Mouse (Mus musculus) C2C12 (cell line): Measurements from ENCODE around the gene Defa36. TPM values are rescaled to one million over a fixed set of nuclear protein-coding genes. Genes with fewer than 3 reads are reported as not detected.
"Not testable (repeated sequence)": the region's sequence is repeated elsewhere in the genome, so short reads cannot be mapped to it uniquely, and the experiment has no call there.

ENCODE experiments used
- H3K27me3 ChIP-seq: one replicate; pipeline ENCODE4 v1.6.1; 2011; ENCODE audit not compliant: control insufficient read depth, insufficient read depth, insufficient read length
- H3K36me3 ChIP-seq: one replicate; pipeline ENCODE4 v1.6.1; 2011; ENCODE audit not compliant: control insufficient read depth, insufficient read depth
- H3K4me3 ChIP-seq: one replicate; pipeline ENCODE4 v1.5.1; 2011; ENCODE audit warnings: mild to moderate bottlenecking, control low read depth; ENCODE audit not compliant: poor library complexity, insufficient read depth, severe bottlenecking
- H3K79me2 ChIP-seq: one replicate; pipeline ENCODE4 v1.6.1; 2011; ENCODE audit not compliant: control insufficient read depth, insufficient read depth
- H3K79me3 ChIP-seq: one replicate; pipeline ENCODE4 v1.6.1; 2011; ENCODE audit warnings: low read depth, control low read depth
- H3ac ChIP-seq: one replicate; pipeline ENCODE3; 2011; ENCODE audit warnings: low read depth; ENCODE audit not compliant: control insufficient read depth, insufficient read length
- long read RNA-seq, 2 experiments: library from polyadenylated mRNA; unstranded; transcript quantifications; one replicate each; pipeline ENCODE4 v2.0.0; 2019 to 2020
- polyA plus RNA-seq: library from polyadenylated mRNA; unstranded; fragments of >200 nt; fragmentation: generic; extraction: Trizol; gene quantifications from one replicate; pipeline ENCODE4 v1.2.1, GENCODE M21; 2012; ENCODE audit warnings: missing spikeins

The Defa36 gene
- not detected for polyA plus RNA-seq
- long read RNA-seq, experiment 1: 0 reads
- long read RNA-seq, experiment 2: 0 reads

DNA sequence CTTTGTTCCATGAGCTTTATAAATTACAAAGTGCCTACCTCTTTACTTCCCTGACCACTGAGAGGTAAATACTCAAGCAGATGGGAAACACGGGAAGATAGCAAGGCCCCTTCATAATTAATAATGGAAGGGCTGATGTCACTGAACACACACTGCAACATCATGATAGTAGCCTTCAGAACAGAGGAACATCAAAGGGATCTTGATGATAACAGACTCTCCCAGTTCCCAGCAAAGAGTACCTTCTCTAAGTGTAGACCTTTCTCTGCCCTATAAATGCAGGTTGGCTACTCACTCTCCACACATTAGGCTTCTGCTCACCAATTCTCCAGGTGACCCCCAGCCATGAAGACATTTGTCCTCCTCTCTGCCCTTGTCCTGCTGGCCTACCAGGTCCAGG is at the start of gene Defa36:
Defa36 (plus strand) TSS at position 301 of the 400 bp plus-strand sequence.
- not testable (repeated sequence) for H3K79me2 ChIP-seq, H3K27me3 ChIP-seq, H3K4me3 ChIP-seq, H3ac ChIP-seq, H3K36me3 ChIP-seq, H3K79me3 ChIP-seq

DNA sequence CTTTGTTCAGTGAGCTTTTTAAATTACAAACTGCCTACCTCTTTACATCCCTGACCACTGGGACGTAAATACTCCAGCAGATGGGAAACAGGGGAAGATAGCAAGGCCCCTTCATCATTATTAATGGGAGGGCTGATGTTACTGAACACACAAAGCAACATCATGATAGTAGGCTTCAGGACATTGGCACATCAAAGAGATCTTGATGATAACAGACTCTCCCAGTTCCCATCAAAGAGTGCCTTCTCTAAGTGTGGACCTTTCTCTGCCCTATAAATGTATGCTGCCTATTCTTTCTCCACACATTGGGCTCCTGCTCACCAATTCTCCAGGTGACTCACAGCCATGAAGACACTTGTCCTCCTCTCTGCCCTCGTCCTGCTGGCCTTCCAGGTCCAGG is 49.0 kb upstream of the Defa36 start, which contains the start of gene Defa2:
Defa2 (plus strand) TSS at position 301 of the 400 bp plus-strand sequence.
- H3K79me2 ChIP-seq, H3K27me3 ChIP-seq, H3ac ChIP-seq, H3K36me3 ChIP-seq, H3K4me3 ChIP-seq, H3K79me3 ChIP-seq: not testable (repeated sequence)

DNA sequence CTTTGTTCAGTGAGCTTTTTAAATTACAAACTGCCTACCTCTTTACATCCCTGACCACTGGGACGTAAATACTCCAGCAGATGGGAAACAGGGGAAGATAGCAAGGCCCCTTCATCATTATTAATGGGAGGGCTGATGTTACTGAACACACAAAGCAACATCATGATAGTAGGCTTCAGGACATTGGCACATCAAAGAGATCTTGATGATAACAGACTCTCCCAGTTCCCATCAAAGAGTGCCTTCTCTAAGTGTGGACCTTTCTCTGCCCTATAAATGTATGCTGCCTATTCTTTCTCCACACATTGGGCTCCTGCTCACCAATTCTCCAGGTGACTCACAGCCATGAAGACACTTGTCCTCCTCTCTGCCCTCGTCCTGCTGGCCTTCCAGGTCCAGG is 35.7 kb upstream of the Defa36 start, which contains the start of gene Defa33:
Defa33 (plus strand) TSS at position 301 of the 400 bp plus-strand sequence.
- not testable (repeated sequence) for H3ac ChIP-seq

DNA sequence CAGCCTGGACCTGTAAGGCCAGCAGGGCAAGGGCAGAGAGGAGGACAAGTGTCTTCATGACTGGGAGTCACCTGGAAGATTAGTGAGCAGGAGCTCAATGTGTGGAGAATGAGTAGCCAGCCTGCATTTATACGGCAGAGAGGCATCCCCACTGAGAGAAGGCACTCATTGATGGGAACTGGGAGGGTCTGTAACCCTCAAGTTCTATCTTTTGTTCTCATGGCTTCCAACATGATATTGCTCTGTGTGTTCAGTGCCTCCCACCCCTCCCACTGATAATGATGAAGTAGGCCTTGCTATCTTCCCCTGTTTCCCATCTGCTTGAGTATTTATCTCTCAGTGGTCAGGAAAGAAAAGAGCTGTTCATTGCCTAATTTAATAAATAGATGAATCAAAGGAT is 29.2 kb downstream of the Defa36 start, which contains the start of gene Gm7849:
Gm7849 (minus strand) TSS at position 101 of the 400 bp plus-strand sequence.
- not testable (repeated sequence) for H3K79me3 ChIP-seq, H3K27me3 ChIP-seq, H3K4me3 ChIP-seq, H3K36me3 ChIP-seq, H3K79me2 ChIP-seq, H3ac ChIP-seq

More for the DNA sequence above, 35.7 kb upstream of the Defa36 start, which contains the start of gene Defa33:
- H3K4me3 ChIP-seq, H3K79me3 ChIP-seq, H3K79me2 ChIP-seq, H3K36me3 ChIP-seq, H3K27me3 ChIP-seq: not testable (repeated sequence)

Other genes with a start within 250 kb of the Defa36 start
- gene Defa31, start 235.8 kb upstream of the Defa36 start, polyA plus RNA-seq: not detected
- not detected for gene Gm15293, start 225.8 kb upstream of the Defa36 start, polyA plus RNA-seq
- gene Gm15292, start 177.7 kb upstream of the Defa36 start, polyA plus RNA-seq: not detected
- not detected for gene Defa27, start 111.9 kb upstream of the Defa36 start, polyA plus RNA-seq
- not detected for gene Defa29, start 100.4 kb upstream of the Defa36 start, polyA plus RNA-seq
- gene Defa2, start 48.9 kb upstream of the Defa36 start, polyA plus RNA-seq: not detected
- not detected for gene Defa33, start 35.6 kb upstream of the Defa36 start, polyA plus RNA-seq
- not detected for gene Gm7849, start 29.1 kb downstream of the Defa36 start, polyA plus RNA-seq
- gene Defa20, start 81.8 kb downstream of the Defa36 start, polyA plus RNA-seq: not detected
- not detected for gene Defa32, start 101.6 kb downstream of the Defa36 start, polyA plus RNA-seq
- gene Defa37, start 138.0 kb downstream of the Defa36 start, polyA plus RNA-seq: not detected
- gene Defa28, start 155.6 kb downstream of the Defa36 start, polyA plus RNA-seq: not detected
- gene Gm7861, start 167.1 kb downstream of the Defa36 start, polyA plus RNA-seq: not detected
- gene Defa26, start 190.8 kb downstream of the Defa36 start, polyA plus RNA-seq: not detected
- not detected for gene Defa17, start 228.4 kb downstream of the Defa36 start, polyA plus RNA-seq
- gene Defa34, start 238.4 kb downstream of the Defa36 start, polyA plus RNA-seq: not detected